Mouse (Mus musculus): ENCODE results near the gene Maml2. TPM values are rescaled to one million over a fixed set of nuclear protein-coding genes. Genes with fewer than 3 reads are reported as not detected.

Gene Maml2
- polyA plus RNA-seq, 1 experiment: 1.3 TPM

DNA sequence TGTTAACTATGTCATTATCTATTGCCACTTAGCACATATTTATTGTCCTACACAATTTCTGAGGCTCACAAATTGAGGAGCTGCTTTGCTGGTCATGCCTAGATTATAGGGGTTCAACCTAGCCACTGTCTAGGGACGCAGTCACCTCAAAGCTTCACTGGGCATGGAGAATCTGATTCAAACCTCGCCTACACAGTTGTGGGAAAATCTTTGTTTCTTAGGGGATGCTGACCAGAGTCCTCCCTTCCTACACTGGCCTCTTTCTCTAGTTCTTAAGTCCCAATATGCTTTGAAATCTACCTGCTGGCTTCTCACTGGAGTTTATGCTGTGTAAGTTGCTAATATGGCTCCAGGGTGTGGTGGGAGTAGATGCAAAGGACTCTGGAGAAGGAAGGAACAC, 21.8 kb downstream of the Maml2 start:
- Histone ChIP-seq H3K36me3 (ENCODE audit: control insufficient read depth, insufficient read depth) (no peaks in the 10 kb centered on the region), H3K4me2 (ENCODE audit: low read depth) (no peak overlapping the region), H3K4me3 (no peak overlapping the region), H3K79me2 (ENCODE audit: control insufficient read depth, insufficient read depth) (no peaks in the 10 kb centered on the region), H3K27me3 (ENCODE audit: control insufficient read depth, insufficient read depth, insufficient read length) (no peaks in the 10 kb centered on the region), H3ac (ENCODE audit: control insufficient read depth, insufficient read length) (no peak overlapping the region)
- TF ChIP-seq CEBPB (IDR thresholded peaks at IDR 0.05; ENCODE audit: insufficient read depth, poor library complexity, severe bottlenecking) (no peak), MYOD1 (IDR thresholded peaks at IDR 0.05; ENCODE audit: control insufficient read depth in 1 of 3, insufficient read length in 2 of 3, low read depth in 2 of 3) (no peak), E2F4 (IDR thresholded peaks at IDR 0.05; ENCODE audit: insufficient read depth) (no peak), TCF12 (IDR thresholded peaks at IDR 0.05; ENCODE audit: insufficient read depth, poor library complexity, severe bottlenecking) (no peak), POLR2A (IDR thresholded peaks at IDR 0.05; ENCODE audit: insufficient read length, low read depth) (no peak), POLR2AphosphoS2 (IDR thresholded peaks at IDR 0.05; ENCODE audit: insufficient read length, low read depth) (no peak), USF1 (IDR thresholded peaks at IDR 0.05; ENCODE audit: low read depth) (no peak), MYOG (IDR thresholded peaks at IDR 0.05; ENCODE audit: control insufficient read depth in 1 of 3, insufficient read depth in 1 of 3, insufficient read length in 2 of 3, low read depth in 2 of 3) (no peak), MAX (IDR thresholded peaks at IDR 0.05; ENCODE audit: low read depth) (no peak), TCF3 (IDR thresholded peaks at IDR 0.05; ENCODE audit: insufficient read length, low read depth) (no peak), SRF (IDR thresholded peaks at IDR 0.05; ENCODE audit: control insufficient read depth, insufficient read length, low read depth) (no peak), REST (IDR thresholded peaks at IDR 0.05; ENCODE audit: insufficient read depth, insufficient read length) (no peak)

DNA sequence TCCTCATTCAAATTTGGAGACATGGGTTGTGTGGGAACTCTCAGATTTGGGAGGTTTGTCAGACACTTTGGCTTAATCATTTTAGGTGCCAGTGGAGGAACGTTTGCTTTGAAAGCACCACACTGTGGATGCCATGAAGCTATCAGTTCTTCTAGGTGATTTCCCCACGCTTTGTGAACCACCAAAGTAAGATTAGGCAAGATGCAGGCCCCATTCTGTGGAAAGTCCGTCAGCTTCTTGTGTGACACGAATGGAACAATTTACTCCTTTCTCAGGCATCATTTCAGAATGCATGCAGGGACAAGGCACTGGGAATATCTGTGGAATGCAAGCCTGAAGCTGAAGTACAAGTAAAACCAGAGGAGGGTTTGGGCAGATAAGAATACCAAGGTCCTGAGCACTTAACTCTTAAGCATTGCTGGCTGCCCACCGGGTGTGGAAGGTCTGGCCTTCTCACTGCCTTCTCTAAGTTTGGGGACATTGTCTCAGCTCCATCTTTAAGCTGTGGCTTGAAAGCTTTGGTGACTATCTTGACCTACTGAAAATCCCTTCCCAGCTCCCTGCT, 23.1 kb downstream of the Maml2 start:
- no peaks in the 10 kb centered on the region for H3K27me3 ChIP-seq (ENCODE audit: control insufficient read depth, insufficient read depth, insufficient read length)
- H3K4me2 ChIP-seq (ENCODE audit: low read depth): no peak overlapping the region
- H3K79me2 ChIP-seq (ENCODE audit: control insufficient read depth, insufficient read depth): no peaks in the 10 kb centered on the region
- TF ChIP-seq TCF12 (IDR thresholded peaks at IDR 0.05; ENCODE audit: insufficient read depth, poor library complexity, severe bottlenecking) (no peak), POLR2AphosphoS2 (IDR thresholded peaks at IDR 0.05; ENCODE audit: insufficient read length, low read depth) (no peak), CEBPB (IDR thresholded peaks at IDR 0.05; ENCODE audit: insufficient read depth, poor library complexity, severe bottlenecking) (no peak), REST (IDR thresholded peaks at IDR 0.05; ENCODE audit: insufficient read depth, insufficient read length) (no peak), USF1 (IDR thresholded peaks at IDR 0.05; ENCODE audit: low read depth) (no peak), MYOD1 (IDR thresholded peaks at IDR 0.05; ENCODE audit: control insufficient read depth in 1 of 3, insufficient read length in 2 of 3, low read depth in 2 of 3) (no peak), POLR2A (IDR thresholded peaks at IDR 0.05; ENCODE audit: insufficient read length, low read depth) (no peak), E2F4 (IDR thresholded peaks at IDR 0.05; ENCODE audit: insufficient read depth) (no peak), TCF3 (IDR thresholded peaks at IDR 0.05; ENCODE audit: insufficient read length, low read depth) (no peak), MYOG (IDR thresholded peaks at IDR 0.05; ENCODE audit: control insufficient read depth in 1 of 3, insufficient read depth in 1 of 3, insufficient read length in 2 of 3, low read depth in 2 of 3) (no peak)
- no peak overlapping the region for H3K4me3 ChIP-seq
- no peak overlapping the region for H3ac ChIP-seq (ENCODE audit: control insufficient read depth, insufficient read length)
- no peaks in the 10 kb centered on the region for H3K36me3 ChIP-seq (ENCODE audit: control insufficient read depth, insufficient read depth)

DNA sequence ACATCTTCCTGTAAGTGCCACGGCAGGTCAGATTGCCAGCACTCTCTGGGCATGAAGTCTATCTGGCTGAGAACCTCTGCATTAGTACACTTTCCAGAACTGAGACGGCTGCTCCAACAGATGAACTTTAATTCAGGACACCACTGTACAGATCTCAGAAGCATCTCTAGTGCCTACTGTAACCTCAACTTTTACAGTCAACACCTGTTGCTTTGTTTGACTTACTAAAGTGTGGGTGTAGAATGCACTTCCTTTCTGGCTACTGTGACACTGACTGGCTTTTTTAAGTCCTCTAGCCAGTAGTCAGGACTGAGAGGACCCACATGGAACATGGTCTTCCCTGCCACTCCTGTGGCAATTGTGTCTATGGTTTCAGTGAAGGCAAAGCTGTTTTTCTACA, 25.3 kb downstream of the Maml2 start:
- H3K4me3 ChIP-seq: no peak overlapping the region
- H3K36me3 ChIP-seq (ENCODE audit: control insufficient read depth, insufficient read depth): no peaks in the 10 kb centered on the region
- H3K79me2 ChIP-seq (ENCODE audit: control insufficient read depth, insufficient read depth): no peaks in the 10 kb centered on the region
- H3K27me3 ChIP-seq (ENCODE audit: control insufficient read depth, insufficient read depth, insufficient read length): no peaks in the 10 kb centered on the region
- peak overlapping the region; percentile 51 for H3K4me2 ChIP-seq (ENCODE audit: low read depth)
- peak in 1 of 3 experiments; percentile 39 for TF ChIP-seq MYOG (IDR thresholded peaks at IDR 0.05; ENCODE audit: control insufficient read depth in 1 of 3, insufficient read depth in 1 of 3, insufficient read length in 2 of 3, low read depth in 2 of 3)
- no peak for TF ChIP-seq USF1 (IDR thresholded peaks at IDR 0.05; ENCODE audit: low read depth)
- peak in 2 of 3 experiments; percentile 26 to 62 for TF ChIP-seq MYOD1 (IDR thresholded peaks at IDR 0.05; ENCODE audit: control insufficient read depth in 1 of 3, insufficient read length in 2 of 3, low read depth in 2 of 3)
- H3ac ChIP-seq (ENCODE audit: control insufficient read depth, insufficient read length): no peak overlapping the region

DNA sequence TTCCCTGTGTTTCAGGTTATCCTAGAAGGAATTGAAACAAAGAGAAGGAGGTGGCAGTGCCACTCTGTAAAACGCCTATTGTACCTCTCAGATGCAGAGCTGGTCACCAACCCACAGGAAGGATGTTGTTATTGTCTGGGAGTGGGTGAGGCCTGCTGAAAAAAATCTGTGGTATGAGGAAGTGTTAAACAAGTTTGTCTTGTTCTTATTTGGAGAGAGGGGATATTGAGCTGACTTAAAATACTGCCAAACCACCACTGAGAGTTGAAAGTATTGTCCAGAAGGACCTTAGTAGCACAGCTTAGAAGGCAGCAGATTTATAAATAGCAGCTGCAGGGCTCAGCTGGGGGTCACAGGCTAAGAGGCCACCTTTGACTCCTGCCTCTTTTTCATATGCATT, 25.9 kb downstream of the Maml2 start:
- Histone ChIP-seq H3K4me2 (ENCODE audit: low read depth) (peak overlapping the region; percentile 51), H3K4me3 (no peak overlapping the region), H3K27me3 (ENCODE audit: control insufficient read depth, insufficient read depth, insufficient read length) (no peaks in the 10 kb centered on the region), H3K79me2 (ENCODE audit: control insufficient read depth, insufficient read depth) (no peaks in the 10 kb centered on the region), H3K36me3 (ENCODE audit: control insufficient read depth, insufficient read depth) (no peaks in the 10 kb centered on the region), H3ac (ENCODE audit: control insufficient read depth, insufficient read length) (no peak overlapping the region)
- TF ChIP-seq POLR2A (IDR thresholded peaks at IDR 0.05; ENCODE audit: insufficient read length, low read depth) (no peak), E2F4 (IDR thresholded peaks at IDR 0.05; ENCODE audit: insufficient read depth) (no peak), POLR2AphosphoS2 (IDR thresholded peaks at IDR 0.05; ENCODE audit: insufficient read length, low read depth) (no peak), MYOG (IDR thresholded peaks at IDR 0.05; ENCODE audit: control insufficient read depth in 1 of 3, insufficient read depth in 1 of 3, insufficient read length in 2 of 3, low read depth in 2 of 3) (no peak), SRF (IDR thresholded peaks at IDR 0.05; ENCODE audit: control insufficient read depth, insufficient read length, low read depth) (no peak), TCF3 (IDR thresholded peaks at IDR 0.05; ENCODE audit: insufficient read length, low read depth) (no peak), CEBPB (IDR thresholded peaks at IDR 0.05; ENCODE audit: insufficient read depth, poor library complexity, severe bottlenecking) (no peak), MYOD1 (IDR thresholded peaks at IDR 0.05; ENCODE audit: control insufficient read depth in 1 of 3, insufficient read length in 2 of 3, low read depth in 2 of 3) (no peak), MAX (IDR thresholded peaks at IDR 0.05; ENCODE audit: low read depth) (no peak), TCF12 (IDR thresholded peaks at IDR 0.05; ENCODE audit: insufficient read depth, poor library complexity, severe bottlenecking) (no peak), USF1 (IDR thresholded peaks at IDR 0.05; ENCODE audit: low read depth) (no peak), REST (IDR thresholded peaks at IDR 0.05; ENCODE audit: insufficient read depth, insufficient read length) (no peak)
